Mouse (Mus musculus) heart, postnatal 0 days (tissue): ENCODE measurements at regions not wholly inside any gene's neighbourhood (a gene's known extent, or its start where the extent isn't known, plus 50 kb on each side); places are given as distances from the start of the nearest gene placed in this dataset.
"Not testable (repeated sequence)": the region's sequence is repeated elsewhere in the genome, so short reads cannot be mapped to it uniquely, and the experiment has no call there.

ENCODE experiments used
- ATAC-seq: fragments of 200-750 bp; cut with Nextera tagmentation; 2 replicates; pipeline ENCODE4 v1.8.0; 2017; ENCODE audit warnings: low read depth, moderate number of reproducible peaks, moderate library complexity; ENCODE audit not compliant: insufficient read depth
- DNase-seq: peaks from one replicate; pipeline ENCODE4 v3.0.0-alpha.2; 2016; ENCODE audit warnings: low spot score
- H3K27ac ChIP-seq: fragments of 300-500 bp; sonication (generic); 2 replicates; pipeline ENCODE4 v1.5.1; 2014; ENCODE audit warnings: low read depth, mild to moderate bottlenecking
- H3K27me3 ChIP-seq: fragments of 300-500 bp; sonication (generic); 2 replicates; pipeline ENCODE4 v1.6.1; 2014; ENCODE audit warnings: low read length, mixed read lengths; ENCODE audit not compliant: control insufficient read depth, insufficient read depth
- H3K36me3 ChIP-seq: fragments of 300-500 bp; sonication (generic); replicated peaks from 2 replicates; pipeline ENCODE4 v1.6.1; 2014; ENCODE audit warnings: low read length, mixed read lengths; ENCODE audit not compliant: control insufficient read depth, insufficient read depth
- H3K4me1 ChIP-seq: fragments of 300-500 bp; sonication (generic); 2 replicates; pipeline ENCODE4 v1.6.1; 2014; ENCODE audit warnings: antibody characterized with exemption; ENCODE audit not compliant: control insufficient read depth, insufficient read depth
- H3K4me2 ChIP-seq: fragments of 300-500 bp; sonication (generic); 2 replicates; pipeline ENCODE4 v1.6.1; 2014; ENCODE audit warnings: low read depth, mild to moderate bottlenecking, low read length, moderate library complexity
- H3K4me3 ChIP-seq: fragments of 300-500 bp; sonication (generic); 2 replicates; pipeline ENCODE4 v1.5.1; 2014; ENCODE audit warnings: low read depth, low read length
- H3K9ac ChIP-seq: fragments of 300-500 bp; sonication (generic); replicated peaks from 2 replicates; pipeline ENCODE4 v1.6.1; 2014; ENCODE audit warnings: low read depth, low read length, mixed read lengths
- H3K9me3 ChIP-seq: fragments of 300-500 bp; sonication (generic); replicated peaks from 2 replicates; pipeline ENCODE4 v1.6.1; 2016; ENCODE audit warnings: low read length; ENCODE audit not compliant: control insufficient read depth
- CTCF ChIP-seq: IDR thresholded peaks from 2 replicates; pipeline ENCODE4 v1.5.1; 2016; ENCODE audit warnings: antibody characterized with exemption, control low read depth, low read depth
- EP300 ChIP-seq: IDR thresholded peaks from 2 replicates; pipeline ENCODE4 v1.6.1; 2016; ENCODE audit warnings: antibody characterized with exemption, low read depth
- WGBS: fragments of 180-500 bp; shearing (Covaris S2); extraction: QIAGEN DNeasy Blood & Tissue Kit; methylation state at CpG from one replicate; pipeline ENCODE4 v1.1.7; 2014; 5-methylcytosine and 5-hydroxymethylcytosine counted together

DNA sequence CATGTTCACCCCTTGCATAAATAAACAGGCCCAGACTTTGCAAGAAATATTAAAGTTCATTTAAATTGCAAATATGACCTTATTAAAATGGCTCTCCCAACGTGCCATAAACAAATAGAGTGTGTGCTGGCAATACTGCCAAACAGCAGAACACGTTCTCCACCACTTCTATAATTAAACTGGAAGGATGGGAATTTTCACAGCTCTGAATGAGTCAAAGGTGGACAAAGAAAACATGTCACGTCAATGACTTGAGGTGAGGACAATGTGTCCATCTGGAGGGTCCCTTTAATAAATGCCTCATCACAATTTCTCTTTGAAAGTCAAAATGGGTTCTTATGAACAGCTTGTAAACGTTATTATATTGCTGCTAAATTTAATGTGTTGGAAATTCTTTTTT is 114.8 kb downstream of the Galc start:
- Histone ChIP-seq H3K4me3 (no peak overlapping the region), H3K4me1 (no peaks in the 10 kb centered on the region), H3K27ac (no peak overlapping the region), H3K27me3 (no peaks in the 10 kb centered on the region), H3K36me3 (no peaks in the 10 kb centered on the region), H3K4me2 (no peak overlapping the region), H3K9ac (no peak overlapping the region), H3K9me3 (no peaks in the 10 kb centered on the region)
- DNase-seq (no peak), ATAC-seq (no peak)
- no peak for TF ChIP-seq EP300
- no peak for TF ChIP-seq CTCF
- WGBS: 42% methylated on average over 4 of the region's 4 CpGs

- Histone ChIP-seq H3K27ac (no peak overlapping the region), H3K36me3 (no peaks in the 10 kb centered on the region), H3K27me3 (no peaks in the 10 kb centered on the region), H3K4me2 (no peak overlapping the region), H3K9ac (no peak overlapping the region), H3K4me1 (no peaks in the 10 kb centered on the region), H3K9me3 (no peaks in the 10 kb centered on the region), H3K4me3 (no peak overlapping the region)
- no peak for TF ChIP-seq EP300
- TF ChIP-seq CTCF: no peak
- no peak for DNase-seq
- 65% methylated on average over 1 of the region's 1 CpGs for WGBS
- no peak for ATAC-seq
These were observed 116.1 kb downstream of the Galc start for GRCm38 (mm10) chr12:98143170-98143569.

GRCm38 (mm10) chr12:98139906-98140305 is 119.4 kb downstream of the Galc start:
- not testable (repeated sequence) for H3K9ac ChIP-seq, H3K4me2 ChIP-seq, H3K4me1 ChIP-seq, ATAC-seq, H3K27ac ChIP-seq, H3K9me3 ChIP-seq, H3K4me3 ChIP-seq, H3K36me3 ChIP-seq, H3K27me3 ChIP-seq, DNase-seq
- WGBS: 77% methylated on average over 3 of the region's 3 CpGs

DNA sequence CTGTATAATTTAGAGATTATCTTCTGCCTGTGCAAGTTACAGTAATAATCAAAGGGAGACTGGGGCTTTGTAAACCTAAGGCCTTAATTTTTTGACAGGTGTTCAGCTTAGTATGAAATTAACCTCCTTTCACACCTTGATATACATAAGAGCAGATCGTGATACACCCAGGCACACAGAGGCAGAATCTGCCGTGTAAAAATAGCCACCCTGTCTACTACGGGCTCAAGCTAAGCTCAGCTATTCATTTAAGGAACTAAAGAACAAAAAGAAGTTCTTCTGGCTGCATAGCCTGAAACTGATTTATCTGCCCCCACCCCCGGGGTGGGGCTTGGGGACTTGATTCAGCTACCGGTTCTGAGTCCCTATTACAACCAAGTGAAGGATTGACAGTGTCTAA is 128.0 kb downstream of the Galc start:
- Histone ChIP-seq H3K9me3 (no peaks in the 10 kb centered on the region), H3K27me3 (no peaks in the 10 kb centered on the region), H3K27ac (no peak overlapping the region), H3K9ac (no peak overlapping the region), H3K4me1 (no peaks in the 10 kb centered on the region), H3K4me3 (no peak overlapping the region), H3K4me2 (no peak overlapping the region), H3K36me3 (no peaks in the 10 kb centered on the region)
- no peak for ATAC-seq
- DNase-seq: no peak
- WGBS: 44% methylated on average over 5 of the region's 5 CpGs
- TF ChIP-seq CTCF (no peak), EP300 (no peak)

DNA sequence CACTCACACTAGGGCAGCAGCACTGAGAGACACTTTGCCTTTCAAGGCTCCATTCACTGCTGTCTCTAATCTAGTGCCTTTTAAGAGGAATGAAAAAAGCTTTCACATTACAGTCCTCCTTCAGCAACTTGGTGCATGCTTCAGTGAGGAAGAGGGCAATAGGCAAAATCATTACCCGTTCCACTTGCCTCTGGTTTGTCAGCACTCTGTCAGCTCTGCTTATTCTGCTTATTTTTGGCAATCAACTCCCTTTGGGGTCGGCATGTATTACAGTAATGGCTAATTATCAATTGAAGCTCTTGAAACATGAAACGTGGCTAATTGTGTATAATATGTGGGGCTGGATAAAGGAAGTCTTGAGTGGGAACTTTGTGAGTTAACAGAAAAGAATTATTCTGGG is 135.7 kb downstream of the Galc start:
- H3K27me3 ChIP-seq: no peaks in the 10 kb centered on the region
- WGBS: 45% methylated on average over 3 of the region's 3 CpGs
- no peak overlapping the region for H3K4me2 ChIP-seq
- H3K9me3 ChIP-seq: no peaks in the 10 kb centered on the region
- DNase-seq (no peak), ATAC-seq (no peak)
- H3K4me3 ChIP-seq: no peak overlapping the region
- no peaks in the 10 kb centered on the region for H3K4me1 ChIP-seq
- H3K36me3 ChIP-seq: no peaks in the 10 kb centered on the region
- H3K27ac ChIP-seq: no peak overlapping the region
- no peak overlapping the region for H3K9ac ChIP-seq
- no peak for TF ChIP-seq CTCF
- no peak for TF ChIP-seq EP300

DNA sequence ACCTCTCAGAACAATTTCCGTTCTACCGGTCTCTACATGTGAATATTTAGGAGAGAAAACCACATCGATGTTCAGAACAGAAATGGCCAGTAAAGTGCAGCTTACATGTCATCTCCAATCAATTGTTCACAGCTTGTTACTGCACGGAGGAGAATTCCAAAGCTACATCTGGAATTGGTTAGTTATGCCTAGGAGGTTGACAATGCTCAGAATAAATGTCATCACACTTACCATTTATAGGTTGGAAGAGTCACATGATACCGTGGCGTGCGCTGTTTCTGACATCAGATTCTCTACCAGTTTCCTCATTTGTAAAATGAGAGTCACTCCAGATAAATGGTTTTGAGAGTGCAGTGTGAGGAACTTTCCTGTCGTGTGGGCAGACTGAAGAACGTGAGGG is 151.2 kb downstream of the Galc start:
- Histone ChIP-seq H3K27ac (no peak overlapping the region), H3K9me3 (no peaks in the 10 kb centered on the region), H3K36me3 (no peaks in the 10 kb centered on the region), H3K4me1 (no peaks in the 10 kb centered on the region), H3K4me3 (no peak overlapping the region), H3K27me3 (no peaks in the 10 kb centered on the region), H3K4me2 (no peak overlapping the region), H3K9ac (no peak overlapping the region)
- ATAC-seq (no peak), DNase-seq (no peak)
- 61% methylated on average over 9 of the region's 9 CpGs for WGBS
- TF ChIP-seq CTCF (no peak), EP300 (no peak)
